Mouse (Mus musculus): Measurements from ENCODE around the gene Acad11.

Acad11 gene

DNA sequence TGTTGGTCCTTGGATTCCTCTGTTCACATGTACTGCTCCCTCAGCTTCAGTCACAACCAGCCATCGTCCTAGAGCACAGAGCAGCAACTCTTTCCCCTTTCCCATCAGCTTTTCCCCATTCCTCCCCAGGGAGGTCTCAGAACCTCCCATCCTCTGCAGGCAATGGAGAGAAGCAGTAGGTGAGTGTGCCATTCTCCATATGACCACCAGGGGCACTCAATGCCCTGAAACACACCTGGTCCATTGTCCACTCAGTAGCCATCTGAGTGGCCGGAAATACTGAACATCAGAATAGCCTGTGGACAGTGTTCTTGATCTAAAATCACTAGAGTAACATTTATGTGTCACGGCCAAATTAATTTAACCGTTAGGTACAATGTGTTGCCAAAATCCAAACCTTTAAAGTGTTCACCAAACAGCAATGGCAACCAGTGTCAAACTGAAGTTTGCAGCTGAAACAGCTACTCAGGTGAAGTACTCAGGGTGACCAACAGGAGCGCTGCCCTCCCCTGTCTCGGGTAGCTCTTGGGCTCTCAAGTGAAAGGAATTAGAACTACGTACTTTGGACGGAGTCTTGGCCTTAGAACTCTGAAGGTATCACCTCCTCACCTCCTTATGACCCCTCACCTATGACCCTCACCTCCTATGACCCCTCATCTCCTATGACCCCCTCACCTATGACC, 81.3 kb downstream of the Acad11 start:
- no peak for DNase-seq (ENCODE audit: low spot score in 2 of 2)

DNA sequence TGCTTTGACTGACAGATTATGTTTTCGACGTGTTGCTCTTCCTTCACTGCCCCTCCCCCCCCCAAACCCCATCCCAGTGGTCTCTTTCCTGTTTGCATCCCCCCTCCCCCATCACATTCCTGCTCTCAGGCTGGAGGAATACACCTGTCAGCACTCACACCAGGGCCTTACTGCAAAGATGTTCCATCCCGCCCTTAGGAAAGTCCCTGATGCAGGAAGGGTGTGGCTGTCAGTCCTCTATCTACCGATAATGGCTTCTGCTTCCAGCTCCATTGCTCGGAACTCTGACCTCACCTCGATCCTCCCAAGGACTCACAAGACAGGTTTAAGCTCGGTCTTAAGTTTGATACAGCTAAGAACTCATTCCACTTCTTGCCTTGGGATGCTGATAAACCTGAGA, 83.5 kb downstream of the Acad11 start:
- DNase-seq (ENCODE audit: low spot score in 2 of 2): no peak

DNA sequence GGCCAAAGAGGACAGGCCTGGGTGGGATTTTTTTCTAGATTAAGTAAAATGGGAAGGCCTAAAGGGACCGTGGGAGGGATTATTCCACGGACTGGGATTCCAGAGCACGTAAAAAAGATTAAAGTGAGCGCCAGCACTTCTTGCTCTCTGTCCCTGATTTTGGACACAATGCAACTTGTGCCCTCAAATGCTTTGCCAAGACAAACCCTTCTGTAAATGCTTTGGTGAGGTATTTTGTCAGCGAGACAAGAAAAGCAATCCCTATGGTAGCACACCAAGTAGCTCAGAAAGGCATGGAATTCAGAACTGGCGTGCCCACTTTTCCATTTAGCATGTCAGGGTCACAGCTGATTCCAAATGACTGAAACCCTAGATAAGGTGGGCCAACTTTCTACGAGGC, 85.8 kb downstream of the Acad11 start:
- no peak for DNase-seq (ENCODE audit: low spot score in 2 of 2)

DNA sequence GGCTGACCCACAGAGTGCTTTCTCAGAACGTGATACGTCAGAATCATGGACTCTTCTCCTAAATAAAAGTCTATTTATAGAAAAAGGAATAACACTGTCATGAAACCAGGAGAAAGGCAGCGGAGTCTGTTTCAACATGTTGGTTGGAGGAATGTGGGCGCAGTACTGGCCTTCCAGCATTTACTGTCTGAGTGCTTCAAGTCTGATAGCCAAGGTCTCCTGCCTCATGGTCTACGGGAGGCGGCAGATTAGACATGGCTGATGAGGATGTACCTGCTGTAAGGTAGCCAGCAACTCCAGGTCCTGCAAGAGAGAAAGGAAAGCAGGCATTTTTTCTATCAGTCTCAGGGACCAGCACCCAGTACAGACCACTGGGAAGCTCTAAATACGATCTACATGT, 88.9 kb downstream of the Acad11 start:
- DNase-seq (ENCODE audit: low spot score in 2 of 2): no peak

DNA sequence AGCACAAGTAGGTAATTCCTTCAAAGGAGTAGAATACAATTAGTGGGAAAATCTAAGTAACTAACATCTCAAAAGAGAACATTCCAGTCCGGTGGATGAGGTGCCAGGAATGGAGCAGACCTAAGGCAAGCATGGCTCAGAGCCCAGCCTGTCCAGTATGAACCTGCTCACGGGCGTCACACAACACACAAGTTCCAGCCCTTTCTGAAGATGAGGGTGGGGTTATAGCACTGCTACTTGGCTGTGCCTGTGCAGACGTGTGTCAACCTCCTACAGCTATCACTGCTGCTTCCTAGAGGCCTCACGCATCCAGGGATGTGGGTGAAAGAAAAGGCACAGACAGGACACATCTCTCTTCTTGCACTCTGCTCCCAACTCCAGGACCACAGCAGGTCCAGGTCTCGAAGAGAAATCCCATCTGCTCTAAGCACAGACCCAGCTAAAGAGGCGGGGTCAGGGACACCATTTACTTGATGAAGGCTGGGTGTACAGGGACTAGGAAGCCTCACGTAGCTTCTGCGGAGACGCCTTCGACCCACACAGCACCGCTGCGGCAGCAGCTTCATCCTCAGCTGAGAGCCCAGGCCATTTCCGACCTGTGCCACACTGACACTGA, 92.0 kb downstream of the Acad11 start:
- no peak for DNase-seq (ENCODE audit: low spot score in 2 of 2)

DNA sequence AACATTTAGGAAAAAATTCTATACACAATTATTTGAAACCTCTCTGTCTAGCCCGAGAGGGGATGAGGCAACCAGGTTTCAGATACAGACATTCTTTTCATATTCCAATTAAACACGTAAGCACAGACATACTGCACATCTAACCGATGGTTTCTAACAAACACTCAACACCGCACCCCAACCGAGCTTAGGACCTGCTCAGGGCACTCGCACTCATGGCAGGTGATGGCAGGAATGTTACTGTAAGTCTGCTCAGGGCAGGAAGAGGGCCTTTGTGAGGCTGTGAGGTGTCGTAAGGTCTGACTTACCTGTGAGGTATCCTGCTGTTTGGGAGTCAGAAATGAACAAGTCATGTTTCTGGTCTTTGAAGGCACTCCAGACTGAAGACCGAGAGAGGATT, 93.3 kb downstream of the Acad11 start:
- no peak for DNase-seq (ENCODE audit: low spot score in 2 of 2)

DNA sequence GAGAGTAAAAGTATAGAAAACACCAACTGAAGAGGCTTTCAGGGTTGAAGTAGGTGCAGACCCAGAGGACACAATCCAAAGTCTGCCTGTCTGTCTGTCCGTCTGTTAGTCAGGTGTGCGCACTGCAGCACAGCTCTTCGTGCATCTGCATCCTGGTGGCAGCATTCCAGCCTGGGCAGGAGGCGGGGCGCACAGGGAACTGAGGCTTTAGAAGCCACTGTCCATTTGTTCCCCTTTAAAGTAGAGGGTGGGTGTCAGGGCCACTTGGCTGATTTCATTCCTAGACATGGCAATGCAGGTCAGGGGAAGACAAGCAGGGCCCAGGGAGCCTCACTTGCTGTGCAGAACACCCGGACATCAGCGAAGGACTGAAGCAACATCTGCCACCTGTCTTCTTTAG, 94.1 kb downstream of the Acad11 start:
- no peak for DNase-seq (ENCODE audit: low spot score in 2 of 2)

DNA sequence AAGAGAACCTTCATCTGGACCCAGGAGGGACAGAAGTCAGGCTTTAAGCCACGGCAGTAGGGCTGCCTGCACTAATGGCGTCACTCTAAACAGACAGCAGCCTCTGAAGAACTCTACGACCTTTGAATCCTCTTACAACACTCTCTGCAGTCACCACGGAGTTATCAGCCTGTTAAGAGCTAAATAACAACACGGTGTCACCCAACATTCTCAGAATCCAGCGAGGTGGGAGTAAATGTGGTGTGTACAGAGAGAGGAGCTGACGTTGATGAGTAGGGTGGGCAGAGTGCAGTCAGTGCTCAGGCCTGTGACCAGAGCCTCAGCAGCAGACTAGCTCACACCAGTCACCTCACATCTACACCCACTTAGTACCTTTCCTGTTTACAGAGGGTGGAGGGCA, 97.9 kb downstream of the Acad11 start:
- DNase-seq (ENCODE audit: low spot score in 2 of 2): no peak

DNA sequence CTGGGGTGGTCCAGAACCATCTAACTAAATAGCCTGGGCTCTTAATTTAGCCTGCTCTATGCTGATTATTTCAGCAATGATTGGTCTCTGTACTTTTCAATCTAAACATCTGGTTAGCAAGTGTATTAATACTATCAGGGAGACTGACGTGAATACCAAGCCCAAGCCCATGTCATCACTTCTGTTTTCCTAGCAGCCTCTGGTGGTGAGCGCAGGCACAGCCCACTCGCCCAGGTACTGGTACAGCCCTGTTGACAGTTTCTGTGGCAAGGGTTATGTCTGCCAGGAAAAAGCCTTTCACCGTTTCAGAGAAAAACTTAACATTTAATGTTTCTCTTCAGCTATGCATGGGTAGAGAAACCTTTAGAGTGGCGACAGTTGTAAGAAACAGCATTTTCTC, 101.0 kb downstream of the Acad11 start:
- DNase-seq (ENCODE audit: low spot score in 2 of 2): no peak

DNA sequence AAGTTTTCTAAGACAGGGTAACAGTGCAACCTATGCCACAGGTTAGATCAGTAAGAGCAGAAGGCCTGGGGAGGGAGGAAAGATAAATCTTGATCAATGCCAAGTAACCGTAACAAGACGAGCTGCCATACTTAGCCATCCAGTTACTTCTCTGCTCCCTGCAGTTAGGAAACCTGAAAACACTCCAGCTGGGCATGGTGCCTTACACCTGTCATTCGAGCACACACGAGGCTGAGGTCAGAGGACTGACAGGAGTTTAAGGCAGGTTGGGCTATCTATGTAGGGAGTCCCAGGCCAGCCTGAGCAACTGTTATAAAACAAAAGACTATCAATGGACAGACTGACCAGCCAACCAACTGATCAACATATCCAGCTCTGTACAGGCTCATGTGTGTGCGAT, 102.7 kb downstream of the Acad11 start:
- DNase-seq (ENCODE audit: low spot score in 2 of 2): no peak

DNA sequence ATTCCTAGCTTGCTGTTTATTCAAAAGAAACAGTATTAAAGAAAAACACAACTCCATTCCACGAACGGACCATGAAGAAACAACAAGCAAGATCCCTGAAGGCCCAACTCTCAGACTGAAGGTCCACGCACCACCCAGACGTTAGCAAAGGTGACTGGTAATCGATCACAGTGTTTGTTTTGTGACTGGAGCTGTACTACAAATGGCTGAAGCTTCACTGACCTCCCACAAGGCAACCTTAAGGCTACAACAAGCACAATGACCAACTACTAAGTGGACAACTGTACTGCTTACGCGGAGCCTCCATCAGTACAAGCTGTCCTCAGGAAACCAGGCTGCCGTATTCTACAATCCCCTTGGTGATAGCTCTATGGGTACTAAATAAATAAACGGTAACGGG, 106.8 kb downstream of the Acad11 start:
- DNase-seq (ENCODE audit: low spot score in 2 of 2): no peak

DNA sequence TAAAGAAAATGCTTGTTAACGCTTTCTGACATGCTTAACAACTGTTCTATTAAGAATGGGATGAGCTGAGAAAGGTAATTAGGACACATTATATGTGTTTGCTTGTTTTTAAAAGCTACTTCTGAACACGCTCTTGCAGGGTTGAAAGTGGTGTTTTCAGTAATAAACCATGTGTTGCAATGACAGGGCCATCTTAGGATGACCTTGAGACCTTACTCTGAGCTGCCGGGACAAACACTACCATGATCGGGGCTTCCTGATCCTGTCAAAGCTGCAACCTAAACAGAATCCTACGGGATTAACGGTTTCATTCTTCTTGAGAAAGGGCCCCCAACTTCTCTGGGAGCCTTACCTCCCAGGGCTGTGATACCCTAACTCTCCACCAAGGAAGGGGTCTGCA, 108.5 kb downstream of the Acad11 start:
- DNase-seq (ENCODE audit: low spot score in 2 of 2): no peak

DNA sequence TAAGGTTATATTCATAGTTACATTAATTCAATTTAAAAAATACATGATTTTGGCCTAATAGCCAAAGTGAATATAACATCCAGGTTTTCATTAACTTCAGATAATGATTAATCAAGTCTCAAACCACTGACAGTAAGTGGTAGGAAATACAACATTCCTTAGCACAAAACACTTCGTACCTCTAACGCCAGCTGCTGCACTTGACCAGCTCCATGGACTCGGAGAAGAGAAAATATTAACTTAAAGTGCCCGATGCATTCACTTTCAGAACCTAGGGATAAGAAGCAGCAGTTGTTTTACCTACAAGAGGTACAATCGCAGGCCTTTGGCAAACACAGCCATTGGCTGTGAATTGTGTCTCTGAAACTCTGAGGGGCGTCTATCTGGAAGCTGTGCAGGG, 109.2 kb downstream of the Acad11 start:
- no peak for DNase-seq (ENCODE audit: low spot score in 2 of 2)
